Mouse (Mus musculus) forebrain, embryonic 11.5 days (tissue): ENCODE measurements at regions not wholly inside any gene's neighbourhood (a gene's known extent, or its start where the extent isn't known, plus 50 kb on each side); places are given as distances from the start of the nearest gene placed in this dataset.

ENCODE experiments used
- ATAC-seq: fragments of 200-750 bp; cut with Nextera tagmentation; replicated peaks from 2 replicates; pipeline ENCODE4 v1.8.0; 2017; ENCODE audit warnings: moderate TSS enrichment; ENCODE audit not compliant: low FRiP score
- DNase-seq: peaks from one replicate; pipeline ENCODE4 v3.0.0-alpha.2; 2017; ENCODE audit warnings: low spot score
- H3K27ac ChIP-seq: fragments of 300-500 bp; sonication (generic); 2 replicates; pipeline ENCODE4 v1.5.1; 2014; ENCODE audit warnings: low read depth, low read length
- H3K27me3 ChIP-seq: fragments of 300-500 bp; sonication (generic); 2 replicates; pipeline ENCODE4 v1.6.1; 2014; ENCODE audit warnings: mild to moderate bottlenecking, low read length, mixed read lengths; ENCODE audit not compliant: control insufficient read depth, insufficient read depth
- H3K36me3 ChIP-seq: fragments of 300-500 bp; sonication (generic); 2 replicates; pipeline ENCODE4 v1.6.1; 2014; ENCODE audit warnings: mild to moderate bottlenecking, low read length, moderate library complexity, mixed read lengths; ENCODE audit not compliant: control insufficient read depth, insufficient read depth
- H3K4me1 ChIP-seq: fragments of 300-500 bp; sonication (generic); replicated peaks from 2 replicates; pipeline ENCODE4 v1.6.1; 2014; ENCODE audit warnings: low read length, mixed read lengths; ENCODE audit not compliant: control insufficient read depth, insufficient read depth
- H3K4me2 ChIP-seq: fragments of 300-500 bp; sonication (generic); 2 replicates; pipeline ENCODE4 v1.6.1; 2014; ENCODE audit warnings: low read depth, mild to moderate bottlenecking, low read length, moderate library complexity, mixed read lengths; ENCODE audit not compliant: severe bottlenecking
- H3K4me3 ChIP-seq: fragments of 300-500 bp; sonication (generic); 2 replicates; pipeline ENCODE4 v1.5.1; 2014; ENCODE audit warnings: low read depth, low read length
- H3K9ac ChIP-seq: fragments of 300-500 bp; sonication (generic); 2 replicates; pipeline ENCODE4 v1.6.1; 2014; ENCODE audit warnings: low read length
- H3K9me3 ChIP-seq: fragments of 300-500 bp; sonication (generic); 2 replicates; pipeline ENCODE4 v1.6.1; 2016; ENCODE audit warnings: low read length, mixed read lengths; ENCODE audit not compliant: control insufficient read depth
- WGBS: fragments of 180-500 bp; shearing (Covaris S2); extraction: QIAGEN DNeasy Blood & Tissue Kit; methylation state at CpG from one replicate; pipeline ENCODE4 v1.1.7; 2014; 5-methylcytosine and 5-hydroxymethylcytosine counted together

- 17% methylated on average over 5 of the region's 5 CpGs for WGBS
- no peaks in the 10 kb centered on the region for H3K9me3 ChIP-seq
- no peak; the same call in 1 of the 2 replicates for ATAC-seq
- H3K36me3 ChIP-seq: no peaks in the 10 kb centered on the region
- no peaks in the 10 kb centered on the region for H3K27me3 ChIP-seq
- no peak overlapping the region for H3K4me3 ChIP-seq
- H3K4me1 ChIP-seq: no peaks in the 10 kb centered on the region; the same call in none of the 2 replicates
- H3K4me2 ChIP-seq: no peak overlapping the region
- no peak for DNase-seq
- H3K9ac ChIP-seq: no peak overlapping the region
- H3K27ac ChIP-seq: no peak overlapping the region
These were observed 85.6 kb upstream of the Olfm4 start for GRCm38 (mm10) chr14:79898240-79898639.

- Histone ChIP-seq H3K27ac (no peak overlapping the region), H3K9me3 (no peaks in the 10 kb centered on the region), H3K27me3 (no peaks in the 10 kb centered on the region), H3K4me2 (no peak overlapping the region), H3K4me3 (no peak overlapping the region), H3K36me3 (no peaks in the 10 kb centered on the region), H3K4me1 (no peaks in the 10 kb centered on the region; the same call in 1 of the 2 replicates), H3K9ac (no peak overlapping the region)
- ATAC-seq: no peak
- 89% methylated on average over 4 of the region's 4 CpGs for WGBS
- DNase-seq: no peak
These were observed 90.6 kb upstream of the Olfm4 start for GRCm38 (mm10) chr14:79893241-79893640.

- Histone ChIP-seq H3K27me3 (no peaks in the 10 kb centered on the region), H3K36me3 (no peaks in the 10 kb centered on the region), H3K4me2 (no peak overlapping the region), H3K27ac (no peak overlapping the region), H3K9me3 (no peaks in the 10 kb centered on the region), H3K4me1 (no peaks in the 10 kb centered on the region), H3K9ac (no peak overlapping the region), H3K4me3 (no peak overlapping the region)
- ATAC-seq: no peak
- WGBS: 85% methylated on average over 2 of the region's 2 CpGs
- no peak for DNase-seq
These were observed 93.2 kb upstream of the Olfm4 start for GRCm38 (mm10) chr14:79890682-79891081.

- H3K4me1 ChIP-seq: no peaks in the 10 kb centered on the region
- DNase-seq: no peak
- no peaks in the 10 kb centered on the region for H3K9me3 ChIP-seq
- 83% methylated on average over 4 of the region's 4 CpGs for WGBS
- H3K36me3 ChIP-seq: no peaks in the 10 kb centered on the region
- H3K27me3 ChIP-seq: no peaks in the 10 kb centered on the region
- H3K4me2 ChIP-seq: no peak overlapping the region
- no peak overlapping the region for H3K27ac ChIP-seq
- H3K4me3 ChIP-seq: no peak overlapping the region
- ATAC-seq: no peak
- no peak overlapping the region for H3K9ac ChIP-seq
These were observed 93.6 kb upstream of the Olfm4 start for GRCm38 (mm10) chr14:79890280-79890679.

GRCm38 (mm10) chr14:79883487-79883886 lies 100.4 kb upstream of the Olfm4 start:
- H3K4me2 ChIP-seq: no peak overlapping the region
- H3K4me3 ChIP-seq: no peak overlapping the region
- H3K9me3 ChIP-seq: no peaks in the 10 kb centered on the region
- ATAC-seq (no peak), DNase-seq (no peak)
- peaks cover 26% of the 10 kb centered on the region for H3K4me1 ChIP-seq
- no peak overlapping the region for H3K9ac ChIP-seq
- no peaks in the 10 kb centered on the region for H3K36me3 ChIP-seq
- H3K27ac ChIP-seq: no peak overlapping the region
- WGBS: 84% methylated on average over 7 of the region's 7 CpGs
- 0 out of 2 replicates have a peak, but pooled peaks cover 2% of the 10 kb centered on the region for H3K27me3 ChIP-seq

GRCm38 (mm10) chr14:79881726-79882125 lies 102.2 kb upstream of the Olfm4 start:
- 0 out of 2 replicates have a peak, but pooled peaks cover 4% of the 10 kb centered on the region for H3K27me3 ChIP-seq
- no peak overlapping the region for H3K4me2 ChIP-seq
- no peak overlapping the region for H3K4me3 ChIP-seq
- H3K9me3 ChIP-seq: no peaks in the 10 kb centered on the region
- no peak overlapping the region for H3K27ac ChIP-seq
- H3K9ac ChIP-seq: no peak overlapping the region
- peaks cover 26% of the 10 kb centered on the region for H3K4me1 ChIP-seq
- 39% methylated on average over 9 of the region's 9 CpGs for WGBS
- DNase-seq (no peak), ATAC-seq (no peak)
- H3K36me3 ChIP-seq: no peaks in the 10 kb centered on the region

GRCm38 (mm10) chr14:79880065-79880755 lies 103.7 kb upstream of the Olfm4 start:
- Histone ChIP-seq H3K9me3 (no peaks in the 10 kb centered on the region), H3K4me1 (peaks cover 26% of the 10 kb centered on the region), H3K36me3 (no peaks in the 10 kb centered on the region), H3K27ac (peak overlapping the region; percentile 37; the same call in 1 of the 2 replicates), H3K27me3 (peaks cover 4% of the 10 kb centered on the region; the same call in 1 of the 2 replicates), H3K9ac (no peak overlapping the region), H3K4me3 (no peak overlapping the region), H3K4me2 (no peak overlapping the region)
- no peak for DNase-seq
- WGBS: 29% methylated on average over 5 of the region's 5 CpGs
- peak; percentile 65 for ATAC-seq

- Histone ChIP-seq H3K4me1 (peaks cover 26% of the 10 kb centered on the region), H3K9me3 (no peaks in the 10 kb centered on the region), H3K4me2 (peak overlapping the region; percentile 21; the same call in 1 of the 2 replicates), H3K27ac (peak overlapping the region; percentile 50; the same call in 1 of the 2 replicates), H3K27me3 (peaks cover 4% of the 10 kb centered on the region; the same call in 1 of the 2 replicates), H3K36me3 (no peaks in the 10 kb centered on the region), H3K9ac (no peak overlapping the region), H3K4me3 (no peak overlapping the region)
- WGBS: 39% methylated on average over 11 of the region's 11 CpGs
- DNase-seq (peak; percentile 78), ATAC-seq (peak; percentile 73)
These were observed 104.4 kb upstream of the Olfm4 start for GRCm38 (mm10) chr14:79879333-79880035.
